Mouse (Mus musculus) cerebellum, adult 18-20 months (tissue): Measurements from ENCODE around the gene Gm20388.

Source experiments
- DNase-seq, 2 experiments: peaks; one replicate each; pipeline ENCODE4 v3.0.0; 2021

Gene Gm20388

GRCm38 (mm10) chr8:121361166-121361565, 1450.5 kb downstream of the Gm20388 start:
- DNase-seq, result no peak

GRCm38 (mm10) chr8:121364646-121365045, 1454.0 kb downstream of the Gm20388 start:
- no peak for DNase-seq

- DNase-seq, result no peak
Measured at GRCm38 (mm10) chr8:121365150-121365549, 1454.5 kb downstream of the Gm20388 start.

- no peak for DNase-seq
Measured at GRCm38 (mm10) chr8:121366655-121367054, 1456.0 kb downstream of the Gm20388 start.

- no peak for DNase-seq
Measured at GRCm38 (mm10) chr8:121368799-121369198, 1458.2 kb downstream of the Gm20388 start.

- DNase-seq, result no peak
Measured at GRCm38 (mm10) chr8:121369378-121369777, 1458.7 kb downstream of the Gm20388 start.

GRCm38 (mm10) chr8:121371287-121371686, 1460.6 kb downstream of the Gm20388 start:
- no peak for DNase-seq

- no peak for DNase-seq
Measured at GRCm38 (mm10) chr8:121371911-121372638, 1461.4 kb downstream of the Gm20388 start.

GRCm38 (mm10) chr8:121372639-121372986, 1462.0 kb downstream of the Gm20388 start:
- DNase-seq, result no peak

GRCm38 (mm10) chr8:121374284-121374683, 1463.6 kb downstream of the Gm20388 start:
- no peak for DNase-seq

- DNase-seq, result peak; percentile 16 to 19
Measured at GRCm38 (mm10) chr8:121374777-121375176, 1464.1 kb downstream of the Gm20388 start.

- DNase-seq, result peak; percentile 17 to 24
Measured at GRCm38 (mm10) chr8:121376116-121376950, 1465.7 kb downstream of the Gm20388 start.

- no peak for DNase-seq
Measured at GRCm38 (mm10) chr8:121377680-121378079, 1467.0 kb downstream of the Gm20388 start.

GRCm38 (mm10) chr8:121379387-121379786, 1468.7 kb downstream of the Gm20388 start:
- DNase-seq, result no peak

GRCm38 (mm10) chr8:121382583-121383241, 1472.1 kb downstream of the Gm20388 start:
- DNase-seq, result peak; percentile 16 to 33

- no peak for DNase-seq
Measured at GRCm38 (mm10) chr8:121385540-121385939, 1474.9 kb downstream of the Gm20388 start.

GRCm38 (mm10) chr8:121390608-121391007, 1480.0 kb downstream of the Gm20388 start:
- peak; percentile 13 for DNase-seq

- no peak for DNase-seq
Measured at GRCm38 (mm10) chr8:121391254-121391653, 1480.6 kb downstream of the Gm20388 start.

- DNase-seq, result no peak
Measured at GRCm38 (mm10) chr8:121391771-121392170, 1481.1 kb downstream of the Gm20388 start.

- no peak for DNase-seq
Measured at GRCm38 (mm10) chr8:121392482-121392881, 1481.8 kb downstream of the Gm20388 start.

GRCm38 (mm10) chr8:121393111-121393510, 1482.5 kb downstream of the Gm20388 start:
- DNase-seq, result peak; percentile 10 to 12

- no peak for DNase-seq
Measured at GRCm38 (mm10) chr8:121394686-121395085, 1484.0 kb downstream of the Gm20388 start.

- DNase-seq, result no peak
Measured at GRCm38 (mm10) chr8:121395316-121395715, 1484.7 kb downstream of the Gm20388 start.

GRCm38 (mm10) chr8:121396151-121396550, 1485.5 kb downstream of the Gm20388 start:
- no peak for DNase-seq
